Mouse (Mus musculus): ENCODE data around the gene Dab2ip. TPM values are rescaled to one million over a fixed set of nuclear protein-coding genes. Genes with fewer than 3 reads are reported as not detected.
A peak's percentile ranks its signal among the peaks of the same experiment; 100 is the strongest.

The Dab2ip gene
- polyA plus RNA-seq, 1 experiment from 2014 or later: 62.4 TPM

DNA sequence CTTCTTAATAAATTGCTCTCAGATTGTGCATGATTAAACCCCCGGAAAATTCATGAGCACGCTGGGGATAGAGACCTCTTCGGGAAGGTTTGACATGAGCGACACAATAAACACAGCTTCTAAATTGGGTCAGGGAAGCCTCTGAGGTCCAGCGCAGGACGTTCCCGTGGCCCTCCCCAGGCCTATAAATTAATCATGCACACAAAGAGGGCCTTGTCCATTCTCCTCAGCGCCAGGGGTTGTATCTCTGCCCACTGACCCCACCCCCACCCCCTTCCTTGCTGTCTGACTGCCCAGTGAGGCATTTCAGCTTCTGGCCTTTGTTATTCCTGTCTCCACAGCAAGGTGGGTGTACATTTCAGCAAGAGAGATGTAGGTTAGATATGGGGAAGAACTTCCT, 49.4 kb downstream of the Dab2ip start:
- no peak overlapping the region for H3K4me2 ChIP-seq
- no peaks in the 10 kb centered on the region for H3K27me3 ChIP-seq (replicated peaks)
- H3K9me3 ChIP-seq (replicated peaks): no peaks in the 10 kb centered on the region
- no peak for ATAC-seq (ENCODE audit: low FRiP score)
- H3K4me1 ChIP-seq: peaks cover 42% of the 10 kb centered on the region
- H3K27ac ChIP-seq (replicated peaks): no peak overlapping the region
- 12% methylated on average over 8 of the region's 8 CpGs for WGBS
- H3K36me3 ChIP-seq: no peaks in the 10 kb centered on the region
- no peak overlapping the region for H3K9ac ChIP-seq (replicated peaks)
- no peak overlapping the region for H3K4me3 ChIP-seq (replicated peaks)

DNA sequence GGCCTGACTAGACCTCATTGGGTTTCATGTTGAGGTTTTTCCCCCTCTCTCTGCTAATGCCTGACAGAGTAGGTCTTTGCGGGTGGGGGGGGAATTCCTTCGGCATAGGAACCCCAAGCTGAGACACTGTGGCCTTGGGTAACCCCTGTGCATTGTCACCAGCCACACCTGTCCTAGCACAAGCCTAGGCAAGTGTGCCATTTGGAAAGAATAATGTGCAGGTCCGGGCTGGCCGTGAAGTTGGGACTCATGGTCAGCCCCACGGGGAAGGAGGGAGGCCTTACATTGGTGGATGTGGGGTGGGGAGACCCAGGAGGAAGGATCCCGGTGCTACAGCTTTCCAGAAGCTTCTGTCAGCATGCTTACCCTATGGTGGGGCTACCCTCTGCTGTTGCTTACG, 50.8 kb downstream of the Dab2ip start:
- peaks cover 42% of the 10 kb centered on the region for H3K4me1 ChIP-seq

DNA sequence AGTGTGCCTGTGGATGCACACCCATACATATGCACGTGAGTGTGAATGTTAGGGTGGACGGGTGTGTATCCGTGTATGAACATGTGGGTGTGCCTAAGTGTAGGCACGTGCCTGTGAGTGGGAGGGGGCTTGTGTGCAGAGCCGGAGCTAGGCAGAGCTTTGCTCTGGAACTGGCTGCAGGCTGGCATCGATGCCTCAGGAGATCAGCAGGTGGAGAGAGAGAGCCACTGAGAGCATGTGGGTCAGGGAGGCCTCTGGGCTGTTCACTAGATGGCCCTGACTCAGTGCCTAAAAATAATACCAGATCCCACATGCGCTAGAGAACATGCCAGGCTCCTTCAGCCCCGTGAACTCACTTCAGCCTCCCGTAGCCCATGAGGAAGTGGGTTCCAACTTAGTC, 51.3 kb downstream of the Dab2ip start:
- peaks cover 40% of the 10 kb centered on the region for H3K4me1 ChIP-seq
- H3K4me2 ChIP-seq: no peak overlapping the region
- H3K27ac ChIP-seq (replicated peaks): no peak overlapping the region
- no peaks in the 10 kb centered on the region for H3K36me3 ChIP-seq
- H3K27me3 ChIP-seq (replicated peaks): no peaks in the 10 kb centered on the region
- peak; percentile 16 for ATAC-seq (ENCODE audit: low FRiP score)
- 69% methylated on average over 9 of the region's 9 CpGs for WGBS
- no peak overlapping the region for H3K4me3 ChIP-seq (replicated peaks)
- H3K9ac ChIP-seq (replicated peaks): no peak overlapping the region
- no peaks in the 10 kb centered on the region for H3K9me3 ChIP-seq (replicated peaks)

More for the DNA sequence above, 50.8 kb downstream of the Dab2ip start:
- Histone ChIP-seq H3K9ac (replicated peaks) (no peak overlapping the region), H3K27ac (replicated peaks) (no peak overlapping the region), H3K4me3 (replicated peaks) (no peak overlapping the region), H3K9me3 (replicated peaks) (no peaks in the 10 kb centered on the region), H3K27me3 (replicated peaks) (no peaks in the 10 kb centered on the region), H3K36me3 (no peaks in the 10 kb centered on the region), H3K4me2 (no peak overlapping the region)
- ATAC-seq (ENCODE audit: low FRiP score): no peak
- WGBS: 85% methylated on average over 7 of the region's 7 CpGs

DNA sequence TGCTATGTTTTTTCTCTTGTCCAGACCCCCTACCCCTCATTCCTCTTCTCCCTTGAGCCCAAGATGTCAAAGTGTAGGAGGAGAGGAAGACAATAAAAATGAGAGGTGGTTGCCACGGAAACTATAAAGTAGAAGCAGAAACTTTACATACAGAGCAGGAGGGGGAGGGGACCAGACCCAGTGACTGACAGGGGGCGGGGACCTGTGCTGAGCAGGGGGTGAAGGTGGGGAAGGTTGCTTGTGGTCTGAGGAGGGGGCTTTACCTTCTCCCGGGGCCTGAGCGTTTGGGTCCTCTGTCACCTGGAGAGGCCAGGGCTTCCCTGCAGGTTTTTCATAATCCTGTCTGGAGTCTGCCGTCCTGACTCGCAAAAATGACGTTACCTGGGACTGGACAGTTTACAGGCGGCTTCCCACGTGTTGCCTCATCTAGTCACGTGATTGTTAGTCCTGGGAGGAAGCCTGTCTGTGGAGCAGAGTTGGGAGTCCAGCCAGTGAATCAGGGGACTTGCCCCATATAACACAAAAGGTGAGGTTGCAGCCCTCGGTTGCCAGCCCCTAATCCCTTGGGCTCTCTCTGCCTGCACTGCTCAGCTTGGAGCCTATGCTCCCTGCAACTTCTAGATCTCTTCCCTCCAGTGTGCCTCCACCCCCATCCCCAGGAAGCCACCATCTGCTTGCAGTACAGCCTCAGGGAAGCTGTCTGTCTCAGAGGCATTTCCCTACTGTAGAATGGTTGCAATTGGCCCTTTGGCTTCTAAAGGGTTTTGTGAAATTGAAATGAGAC, 52.3 kb downstream of the Dab2ip start:
- WGBS: 13% methylated on average over 11 of the region's 11 CpGs
- no peaks in the 10 kb centered on the region for H3K9me3 ChIP-seq (replicated peaks)
- no peak overlapping the region for H3K4me2 ChIP-seq
- H3K36me3 ChIP-seq: no peaks in the 10 kb centered on the region
- H3K27ac ChIP-seq (replicated peaks): no peak overlapping the region
- no peak overlapping the region for H3K4me3 ChIP-seq (replicated peaks)
- ATAC-seq (ENCODE audit: low FRiP score): no peak
- no peak overlapping the region for H3K9ac ChIP-seq (replicated peaks)
- no peaks in the 10 kb centered on the region for H3K27me3 ChIP-seq (replicated peaks)
- peaks cover 38% of the 10 kb centered on the region for H3K4me1 ChIP-seq

DNA sequence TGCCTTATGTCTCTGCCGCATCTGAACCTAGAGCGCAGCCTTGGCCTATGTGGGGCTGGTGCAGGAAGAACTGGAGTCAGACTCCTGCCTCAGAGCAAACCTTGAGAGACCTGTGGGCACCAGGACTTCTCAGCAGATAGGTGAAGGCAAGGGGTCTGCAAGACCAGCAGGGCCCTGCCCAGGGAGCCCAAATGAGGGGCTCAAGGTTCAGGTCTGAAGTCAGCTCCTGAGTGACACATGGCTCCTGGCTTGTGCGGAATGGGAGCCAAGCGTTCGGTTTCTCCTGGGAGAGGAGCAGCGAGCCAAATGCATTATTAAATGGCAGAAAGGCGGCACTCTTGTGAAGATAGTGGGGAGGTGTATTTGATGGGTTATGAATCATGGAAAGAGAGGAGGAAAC, 52.9 kb downstream of the Dab2ip start:
- Histone ChIP-seq H3K9me3 (replicated peaks) (no peaks in the 10 kb centered on the region), H3K9ac (replicated peaks) (no peak overlapping the region), H3K27ac (replicated peaks) (no peak overlapping the region), H3K36me3 (no peaks in the 10 kb centered on the region), H3K4me2 (no peak overlapping the region), H3K27me3 (replicated peaks) (no peaks in the 10 kb centered on the region), H3K4me3 (replicated peaks) (no peak overlapping the region), H3K4me1 (peaks cover 38% of the 10 kb centered on the region)
- WGBS: 60% methylated on average over 7 of the region's 7 CpGs
- no peak for ATAC-seq (ENCODE audit: low FRiP score)

DNA sequence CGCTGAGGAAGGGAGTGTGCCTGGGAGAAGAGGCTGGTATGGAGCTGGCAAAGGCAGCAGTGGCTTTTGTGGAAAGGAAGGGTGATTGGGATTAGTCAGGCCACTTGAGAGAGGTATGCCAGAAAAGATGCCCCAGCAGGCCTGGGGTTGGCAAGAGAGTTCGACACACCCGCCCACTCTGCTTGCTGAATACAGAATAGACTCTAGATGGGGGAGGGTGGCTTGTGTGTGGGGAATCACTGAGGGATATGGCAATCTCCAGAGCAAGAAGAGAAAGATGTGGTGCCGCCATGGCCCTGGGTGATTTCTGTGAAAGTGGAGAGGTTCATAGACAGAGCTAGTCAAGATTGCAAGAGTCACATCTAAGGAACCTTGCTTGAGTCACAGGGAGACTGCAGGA, 53.6 kb downstream of the Dab2ip start:
- Histone ChIP-seq H3K9ac (replicated peaks) (no peak overlapping the region), H3K4me1 (peaks cover 38% of the 10 kb centered on the region), H3K4me2 (no peak overlapping the region), H3K4me3 (replicated peaks) (no peak overlapping the region), H3K27ac (replicated peaks) (no peak overlapping the region), H3K9me3 (replicated peaks) (no peaks in the 10 kb centered on the region), H3K27me3 (replicated peaks) (no peaks in the 10 kb centered on the region), H3K36me3 (no peaks in the 10 kb centered on the region)
- WGBS: 78% methylated on average over 4 of the region's 4 CpGs
- no peak for ATAC-seq (ENCODE audit: low FRiP score)

DNA sequence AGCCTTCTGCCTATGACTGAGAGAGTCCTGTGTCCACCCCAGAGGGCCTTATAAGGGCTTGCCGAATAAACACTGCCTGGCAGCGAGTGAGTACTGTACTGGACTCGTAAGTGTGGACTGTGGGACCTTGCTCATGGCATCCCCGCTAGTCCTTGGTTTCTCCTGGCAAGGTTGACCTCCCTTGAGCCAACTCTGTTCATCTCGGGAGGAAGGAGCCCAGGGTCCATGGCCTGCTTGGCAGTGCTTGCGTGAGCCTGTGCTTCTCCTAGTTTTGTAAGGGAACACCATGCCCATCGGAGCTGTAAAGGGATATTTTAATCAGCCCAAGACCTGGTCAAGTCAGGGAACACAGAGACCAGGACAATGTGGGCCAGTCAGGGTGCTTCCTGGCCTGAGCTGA, 54.2 kb downstream of the Dab2ip start:
- Histone ChIP-seq H3K36me3 (no peaks in the 10 kb centered on the region), H3K4me3 (replicated peaks) (no peak overlapping the region), H3K9ac (replicated peaks) (no peak overlapping the region), H3K9me3 (replicated peaks) (no peaks in the 10 kb centered on the region), H3K4me2 (no peak overlapping the region), H3K27me3 (replicated peaks) (no peaks in the 10 kb centered on the region), H3K4me1 (peaks cover 34% of the 10 kb centered on the region), H3K27ac (replicated peaks) (no peak overlapping the region)
- ATAC-seq (ENCODE audit: low FRiP score): no peak
- WGBS: 90% methylated on average over 7 of the region's 7 CpGs

DNA sequence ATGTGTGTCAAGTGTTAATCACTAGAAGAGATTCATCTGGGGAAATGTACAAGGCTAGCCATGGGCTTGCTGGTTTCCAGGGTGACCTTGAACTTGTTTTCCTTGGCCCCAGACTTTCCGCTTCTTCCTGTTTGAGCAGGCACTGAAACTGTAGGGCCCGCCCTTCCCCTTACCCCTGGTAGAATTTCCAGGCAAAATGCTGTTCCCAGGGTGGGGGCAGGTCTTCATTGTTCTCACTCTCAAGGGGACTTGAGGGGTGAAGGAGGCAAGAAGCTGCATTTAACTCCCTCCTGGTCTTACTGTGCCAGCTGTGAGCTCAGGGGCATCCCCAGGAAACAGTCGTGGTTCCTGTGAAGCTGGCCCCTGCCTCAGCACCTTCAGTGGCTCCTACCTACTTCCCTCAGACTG, 55.9 kb downstream of the Dab2ip start:
- WGBS: 54% methylated on average over 3 of the region's 3 CpGs
- H3K27me3 ChIP-seq (replicated peaks): no peaks in the 10 kb centered on the region
- H3K4me1 ChIP-seq: peaks cover 28% of the 10 kb centered on the region
- ATAC-seq (ENCODE audit: low FRiP score): no peak
- H3K9ac ChIP-seq (replicated peaks): no peak overlapping the region
- no peak overlapping the region for H3K4me2 ChIP-seq
- no peaks in the 10 kb centered on the region for H3K9me3 ChIP-seq (replicated peaks)
- H3K36me3 ChIP-seq: no peaks in the 10 kb centered on the region
- no peak overlapping the region for H3K27ac ChIP-seq (replicated peaks)
- no peak overlapping the region for H3K4me3 ChIP-seq (replicated peaks)

DNA sequence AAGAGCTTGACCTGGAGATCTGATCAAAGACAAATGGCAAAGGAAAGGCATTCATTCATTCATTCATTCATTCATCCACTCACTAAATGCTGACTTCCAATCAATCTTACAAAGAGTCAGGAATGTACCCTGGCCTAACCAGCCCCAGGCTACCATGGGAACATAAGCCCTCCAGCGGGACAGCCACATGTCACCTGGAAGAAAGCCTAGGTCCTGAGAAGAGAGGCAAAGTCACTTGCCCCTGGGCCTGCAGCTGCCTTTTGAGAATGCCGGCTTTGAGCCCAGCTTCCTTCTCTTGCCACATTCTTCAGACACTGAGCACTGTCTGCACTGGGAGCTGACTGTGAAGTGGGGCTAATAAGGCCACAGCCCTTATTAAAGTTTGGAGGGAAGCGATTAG, 56.3 kb downstream of the Dab2ip start:
- no peak overlapping the region for H3K4me2 ChIP-seq
- no peaks in the 10 kb centered on the region for H3K9me3 ChIP-seq (replicated peaks)
- no peaks in the 10 kb centered on the region for H3K36me3 ChIP-seq
- peaks cover 29% of the 10 kb centered on the region for H3K4me1 ChIP-seq
- no peak for ATAC-seq (ENCODE audit: low FRiP score)
- H3K27ac ChIP-seq (replicated peaks): no peak overlapping the region
- WGBS: 64% methylated on average over 3 of the region's 3 CpGs
- H3K27me3 ChIP-seq (replicated peaks): no peaks in the 10 kb centered on the region
- H3K4me3 ChIP-seq (replicated peaks): no peak overlapping the region
- H3K9ac ChIP-seq (replicated peaks): no peak overlapping the region

DNA sequence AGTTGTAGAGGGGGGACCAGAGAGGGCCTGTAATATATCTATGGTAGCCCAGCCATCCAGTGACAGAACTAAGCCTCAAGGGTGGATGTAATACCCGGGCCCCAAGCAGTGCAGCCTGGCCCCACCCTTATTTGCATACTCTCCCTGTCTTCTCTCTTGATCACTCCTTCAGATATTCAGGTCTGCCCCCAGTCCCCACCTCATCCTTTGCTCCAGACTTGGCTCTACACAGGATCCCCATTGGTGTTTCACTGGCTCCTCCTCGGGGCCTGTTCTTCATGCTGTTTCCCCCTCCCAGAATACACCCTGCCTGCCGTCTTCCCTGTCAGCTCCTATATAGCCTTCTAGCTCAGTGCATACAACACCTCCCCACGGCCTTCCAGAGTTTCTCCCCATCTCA, 57.3 kb downstream of the Dab2ip start:
- peaks cover 31% of the 10 kb centered on the region for H3K4me1 ChIP-seq

DNA sequence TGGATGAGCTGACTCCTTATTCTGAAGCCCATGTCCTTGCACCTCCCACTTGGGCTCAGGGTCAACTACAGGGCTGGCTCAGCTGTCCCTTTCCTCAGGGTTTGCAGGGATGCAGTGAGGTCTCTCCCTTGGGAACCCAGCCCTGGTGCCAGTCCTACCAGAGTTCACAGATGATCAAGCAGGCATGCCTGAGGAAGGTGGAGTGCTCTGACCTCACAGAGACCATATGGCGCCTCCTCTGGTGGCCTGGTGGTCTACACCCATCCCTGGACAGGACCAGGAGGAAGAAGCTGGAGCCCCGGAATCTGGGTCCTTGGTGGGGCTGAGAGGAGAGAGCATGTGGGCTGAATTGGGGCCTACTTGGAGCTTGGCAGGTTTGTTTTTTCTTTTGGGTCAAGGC, 57.9 kb downstream of the Dab2ip start:
- Histone ChIP-seq H3K4me3 (replicated peaks) (no peak overlapping the region), H3K4me1 (peaks cover 27% of the 10 kb centered on the region), H3K4me2 (no peak overlapping the region), H3K27ac (replicated peaks) (no peak overlapping the region), H3K27me3 (replicated peaks) (no peaks in the 10 kb centered on the region), H3K36me3 (no peaks in the 10 kb centered on the region), H3K9me3 (replicated peaks) (no peaks in the 10 kb centered on the region), H3K9ac (replicated peaks) (no peak overlapping the region)
- ATAC-seq (ENCODE audit: low FRiP score): no peak
- WGBS: 65% methylated on average over 2 of the region's 2 CpGs

More for the DNA sequence above, 57.3 kb downstream of the Dab2ip start:
- H3K9me3 ChIP-seq (replicated peaks): no peaks in the 10 kb centered on the region
- H3K4me3 ChIP-seq (replicated peaks): no peak overlapping the region
- no peaks in the 10 kb centered on the region for H3K27me3 ChIP-seq (replicated peaks)
- 66% methylated on average over 4 of the region's 4 CpGs for WGBS
- no peak overlapping the region for H3K27ac ChIP-seq (replicated peaks)
- H3K36me3 ChIP-seq: no peaks in the 10 kb centered on the region
- no peak overlapping the region for H3K9ac ChIP-seq (replicated peaks)
- no peak for ATAC-seq (ENCODE audit: low FRiP score)
- H3K4me2 ChIP-seq: no peak overlapping the region

DNA sequence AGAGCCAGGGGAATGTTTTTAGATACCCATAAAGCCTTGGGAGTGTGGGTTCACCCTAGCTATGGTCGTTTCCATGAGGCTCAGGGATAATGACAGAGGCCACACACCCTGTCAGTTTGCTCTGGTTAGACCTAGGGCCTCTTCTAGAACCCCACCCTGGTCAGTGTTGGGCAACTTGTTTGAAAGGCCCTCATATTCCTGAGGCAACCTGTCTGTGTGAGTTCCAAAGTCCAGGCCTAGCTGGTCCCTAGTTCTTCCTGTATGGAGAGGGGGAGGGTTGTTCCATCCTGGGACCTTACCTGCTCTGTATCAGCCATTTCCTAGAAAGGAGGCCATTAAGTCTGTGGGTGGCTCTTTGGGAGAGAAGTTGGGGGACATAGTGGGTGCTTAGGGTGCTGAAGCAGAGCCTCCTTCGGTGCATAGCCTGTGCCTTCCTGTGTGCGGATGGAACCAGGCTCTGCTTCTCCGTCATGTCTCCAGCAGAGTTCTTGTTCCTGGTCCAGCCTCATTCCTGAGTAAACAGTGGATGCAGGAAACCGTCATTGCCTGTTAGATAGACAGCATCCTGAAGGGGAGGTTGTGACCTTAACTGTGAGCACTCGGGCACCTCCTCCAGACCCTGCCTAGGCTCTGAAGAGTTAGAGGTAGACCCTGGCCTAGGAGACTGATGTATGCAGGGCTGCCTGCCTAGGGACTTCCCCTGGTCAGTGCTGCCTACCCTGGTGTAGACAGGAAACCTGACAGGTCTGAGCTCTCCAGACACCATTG, 59.0 kb downstream of the Dab2ip start:
- H3K9me3 ChIP-seq (replicated peaks): no peaks in the 10 kb centered on the region
- no peaks in the 10 kb centered on the region for H3K36me3 ChIP-seq
- H3K9ac ChIP-seq (replicated peaks): no peak overlapping the region
- ATAC-seq (ENCODE audit: low FRiP score): no peak
- H3K27ac ChIP-seq (replicated peaks): no peak overlapping the region
- peaks cover 25% of the 10 kb centered on the region for H3K4me1 ChIP-seq
- H3K4me3 ChIP-seq (replicated peaks): no peak overlapping the region
- no peaks in the 10 kb centered on the region for H3K27me3 ChIP-seq (replicated peaks)
- WGBS: 76% methylated on average over 6 of the region's 6 CpGs
- H3K4me2 ChIP-seq: no peak overlapping the region
